Mouse (Mus musculus): ENCODE measurements around the gene Wscd2. TPM values are rescaled to one million over a fixed set of nuclear protein-coding genes. Genes with fewer than 3 reads are reported as not detected.

Gene Wscd2
- polyA plus RNA-seq (2016; fragmentation: Nextera tagmentation; extraction: Ambion mirVana), result 8.4 and 8.7 TPM in 2 replicates

- peaks cover 45% of the 10 kb centered on the region for H3K4me1 ChIP-seq
- H3K27me3 ChIP-seq, result peaks cover 28% of the 10 kb centered on the region
These were observed at the start of gene Wscd2 for GRCm38 (mm10) chr5:113490033-113490432. Gene Wscd2 (plus strand): TSS chr5:113490333.

GRCm38 (mm10) chr5:113442180-113442579 lies 48.0 kb upstream of the Wscd2 start:
- 48% methylated on average over 3 of the region's 3 CpGs for WGBS
- peak; percentile 69 for ATAC-seq (ENCODE audit: low FRiP score)

More at GRCm38 (mm10) chr5:113490033-113490432, at the start of gene Wscd2:
- WGBS, result 62% methylated on average over 6 of the region's 6 CpGs
- H3K4me3 ChIP-seq (replicated peaks), result peak within 1 kb of the TSS; percentile 60
- no peaks in the 10 kb centered on the region for H3K36me3 ChIP-seq (replicated peaks)
- H3K4me2 ChIP-seq, result peak within 1 kb of the TSS; percentile 94
- H3K9ac ChIP-seq, result peak within 1 kb of the TSS; percentile 77
- H3K27ac ChIP-seq, result peak within 1 kb of the TSS; percentile 66
- no peaks in the 10 kb centered on the region for H3K9me3 ChIP-seq
- no peak for ATAC-seq (ENCODE audit: low FRiP score)

GRCm38 (mm10) chr5:113448023-113448734 lies 42.0 kb upstream of the Wscd2 start:
- H3K27me3 ChIP-seq, result no peaks in the 10 kb centered on the region
- H3K4me1 ChIP-seq, result peaks cover 19% of the 10 kb centered on the region
- no peak overlapping the region for H3K4me3 ChIP-seq (replicated peaks)
- H3K27ac ChIP-seq, result peak overlapping the region; percentile 10
- H3K9ac ChIP-seq, result no peak overlapping the region
- WGBS, result 72% methylated on average over 9 of the region's 9 CpGs
- H3K4me2 ChIP-seq, result no peak overlapping the region
- ATAC-seq (ENCODE audit: low FRiP score), result peak; percentile 62; the same call in 1 of the 2 replicates
- no peaks in the 10 kb centered on the region for H3K36me3 ChIP-seq (replicated peaks)
- no peaks in the 10 kb centered on the region for H3K9me3 ChIP-seq

More at GRCm38 (mm10) chr5:113442180-113442579, 48.0 kb upstream of the Wscd2 start:
- peaks cover 8% of the 10 kb centered on the region for H3K4me1 ChIP-seq
- H3K9me3 ChIP-seq, result no peaks in the 10 kb centered on the region
- no peaks in the 10 kb centered on the region for H3K36me3 ChIP-seq (replicated peaks)
- no peak overlapping the region for H3K4me2 ChIP-seq
- no peaks in the 10 kb centered on the region for H3K27me3 ChIP-seq
- H3K27ac ChIP-seq, result peak overlapping the region; percentile 65; the same call in 1 of the 2 replicates
- no peak overlapping the region for H3K9ac ChIP-seq
- H3K4me3 ChIP-seq (replicated peaks), result no peak overlapping the region

GRCm38 (mm10) chr5:113449336-113449735 lies 40.8 kb upstream of the Wscd2 start:
- no peak for ATAC-seq (ENCODE audit: low FRiP score)
- Histone ChIP-seq H3K4me3 (replicated peaks) (no peak overlapping the region), H3K4me2 (no peak overlapping the region), H3K9ac (no peak overlapping the region), H3K9me3 (no peaks in the 10 kb centered on the region), H3K4me1 (peaks cover 28% of the 10 kb centered on the region), H3K27me3 (no peaks in the 10 kb centered on the region), H3K36me3 (replicated peaks) (no peaks in the 10 kb centered on the region), H3K27ac (no peak overlapping the region)
- 76% methylated on average over 3 of the region's 3 CpGs for WGBS

- H3K4me3 ChIP-seq (replicated peaks), result no peak overlapping the region
- H3K9ac ChIP-seq, result no peak overlapping the region
- H3K9me3 ChIP-seq, result no peaks in the 10 kb centered on the region
- 8% methylated on average over 1 of the region's 1 CpGs for WGBS
- H3K4me2 ChIP-seq, result no peak overlapping the region
- H3K4me1 ChIP-seq, result peaks cover 34% of the 10 kb centered on the region
- H3K27ac ChIP-seq, result peak overlapping the region; percentile 63
- ATAC-seq (ENCODE audit: low FRiP score), result peak; percentile 10; the same call in 1 of the 2 replicates
- no peaks in the 10 kb centered on the region for H3K36me3 ChIP-seq (replicated peaks)
- no peaks in the 10 kb centered on the region for H3K27me3 ChIP-seq
These were observed 37.4 kb upstream of the Wscd2 start for GRCm38 (mm10) chr5:113452691-113453090.

GRCm38 (mm10) chr5:113453356-113453755 lies 36.8 kb upstream of the Wscd2 start:
- Histone ChIP-seq H3K27me3 (no peaks in the 10 kb centered on the region), H3K9me3 (no peaks in the 10 kb centered on the region), H3K4me2 (peak overlapping the region; percentile 10; the same call in 1 of the 2 replicates), H3K4me1 (peaks cover 30% of the 10 kb centered on the region), H3K4me3 (replicated peaks) (no peak overlapping the region), H3K27ac (peak overlapping the region; percentile 63), H3K9ac (no peak overlapping the region), H3K36me3 (replicated peaks) (no peaks in the 10 kb centered on the region)
- 2% methylated on average over 4 of the region's 4 CpGs for WGBS
- ATAC-seq (ENCODE audit: low FRiP score), result no peak

GRCm38 (mm10) chr5:113456020-113456419 lies 34.1 kb upstream of the Wscd2 start:
- no peaks in the 10 kb centered on the region for H3K36me3 ChIP-seq (replicated peaks)
- no peak overlapping the region for H3K27ac ChIP-seq
- H3K4me1 ChIP-seq, result peaks cover 35% of the 10 kb centered on the region
- H3K4me3 ChIP-seq (replicated peaks), result no peak overlapping the region
- no peak overlapping the region for H3K9ac ChIP-seq
- peaks cover 9% of the 10 kb centered on the region; the same call in 1 of the 2 replicates for H3K27me3 ChIP-seq
- 92% methylated on average over 10 of the region's 10 CpGs for WGBS
- no peak for ATAC-seq (ENCODE audit: low FRiP score)
- H3K4me2 ChIP-seq, result no peak overlapping the region
- no peaks in the 10 kb centered on the region for H3K9me3 ChIP-seq

GRCm38 (mm10) chr5:113456756-113457155 lies 33.4 kb upstream of the Wscd2 start:
- no peak overlapping the region for H3K27ac ChIP-seq
- H3K36me3 ChIP-seq (replicated peaks), result no peaks in the 10 kb centered on the region
- ATAC-seq (ENCODE audit: low FRiP score), result no peak
- peaks cover 40% of the 10 kb centered on the region for H3K4me1 ChIP-seq
- H3K9me3 ChIP-seq, result no peaks in the 10 kb centered on the region
- WGBS, result 86% methylated on average over 4 of the region's 4 CpGs
- no peak overlapping the region for H3K9ac ChIP-seq
- H3K4me2 ChIP-seq, result no peak overlapping the region
- H3K4me3 ChIP-seq (replicated peaks), result no peak overlapping the region
- peaks cover 15% of the 10 kb centered on the region; the same call in 1 of the 2 replicates for H3K27me3 ChIP-seq

- H3K4me2 ChIP-seq, result no peak overlapping the region
- no peaks in the 10 kb centered on the region for H3K36me3 ChIP-seq (replicated peaks)
- H3K9ac ChIP-seq, result no peak overlapping the region
- WGBS, result 45% methylated on average over 6 of the region's 6 CpGs
- no peaks in the 10 kb centered on the region for H3K9me3 ChIP-seq
- H3K4me3 ChIP-seq (replicated peaks), result no peak overlapping the region
- H3K27me3 ChIP-seq, result peaks cover 20% of the 10 kb centered on the region; the same call in 1 of the 2 replicates
- peaks cover 42% of the 10 kb centered on the region for H3K4me1 ChIP-seq
- H3K27ac ChIP-seq, result no peak overlapping the region
- ATAC-seq (ENCODE audit: low FRiP score), result no peak
These were observed 32.9 kb upstream of the Wscd2 start for GRCm38 (mm10) chr5:113457260-113457659.

- peaks cover 36% of the 10 kb centered on the region for H3K27me3 ChIP-seq
- no peak overlapping the region for H3K27ac ChIP-seq
- H3K4me3 ChIP-seq (replicated peaks), result no peak overlapping the region
- no peaks in the 10 kb centered on the region for H3K36me3 ChIP-seq (replicated peaks)
- WGBS, result 77% methylated on average over 7 of the region's 7 CpGs
- peaks cover 32% of the 10 kb centered on the region for H3K4me1 ChIP-seq
- 0 out of 2 replicates have a peak, but pooled peaks have one; percentile 39 for ATAC-seq (ENCODE audit: low FRiP score)
- no peaks in the 10 kb centered on the region for H3K9me3 ChIP-seq
- no peak overlapping the region for H3K9ac ChIP-seq
- H3K4me2 ChIP-seq, result no peak overlapping the region
These were observed 30.2 kb upstream of the Wscd2 start for GRCm38 (mm10) chr5:113459942-113460341.

- H3K9me3 ChIP-seq, result no peaks in the 10 kb centered on the region
- peak overlapping the region; percentile 14 for H3K4me3 ChIP-seq (replicated peaks)
- H3K27ac ChIP-seq, result no peak overlapping the region
- peaks cover 41% of the 10 kb centered on the region for H3K27me3 ChIP-seq
- no peaks in the 10 kb centered on the region for H3K36me3 ChIP-seq (replicated peaks)
- H3K4me2 ChIP-seq, result peak overlapping the region; percentile 47
- peak overlapping the region; percentile 30 for H3K9ac ChIP-seq
- no peak for ATAC-seq (ENCODE audit: low FRiP score)
- H3K4me1 ChIP-seq, result peaks cover 41% of the 10 kb centered on the region
- 18% methylated on average over 16 of the region's 16 CpGs for WGBS
These were observed 28.6 kb upstream of the Wscd2 start for GRCm38 (mm10) chr5:113461582-113461981.

GRCm38 (mm10) chr5:113461998-113462625 lies 28.0 kb upstream of the Wscd2 start:
- H3K27ac ChIP-seq, result 0 out of 2 replicates have a peak overlapping the region, but pooled peaks have one; percentile 42
- peak overlapping the region; percentile 47 for H3K4me2 ChIP-seq
- H3K4me1 ChIP-seq, result peaks cover 45% of the 10 kb centered on the region
- H3K27me3 ChIP-seq, result peaks cover 42% of the 10 kb centered on the region
- H3K36me3 ChIP-seq (replicated peaks), result no peaks in the 10 kb centered on the region
- no peaks in the 10 kb centered on the region for H3K9me3 ChIP-seq
- peak overlapping the region; percentile 14 for H3K4me3 ChIP-seq (replicated peaks)
- peak overlapping the region; percentile 30; the same call in 1 of the 2 replicates for H3K9ac ChIP-seq
- no peak for ATAC-seq (ENCODE audit: low FRiP score)
- whole genome bisulfite sequencing, result 32% methylated on average over 21 of the region's 21 CpGs
